Mouse (Mus musculus) forebrain, postnatal 0 days (tissue): ENCODE data around the gene Csf1. TPM values are rescaled to one million over a fixed set of nuclear protein-coding genes. Genes with fewer than 3 reads are reported as not detected.

Experiments
- ATAC-seq: fragments of 200-750 bp; cut with Nextera tagmentation; 2 replicates; pipeline ENCODE4 v1.8.0; 2017; ENCODE audit warnings: mild to moderate bottlenecking, moderate library complexity
- DNase-seq: peaks from one replicate; pipeline ENCODE4 v3.0.0-alpha.2; 2015
- H3K27ac ChIP-seq: fragments of 300-500 bp; sonication (generic); 2 replicates; pipeline ENCODE4 v1.5.1; 2014; ENCODE audit warnings: low read depth, mild to moderate bottlenecking, antibody characterized with exemption, low read length, moderate library complexity, mixed read lengths
- H3K27me3 ChIP-seq: fragments of 300-500 bp; sonication (generic); 2 replicates; pipeline ENCODE4 v1.6.1; 2014; ENCODE audit warnings: mild to moderate bottlenecking, low read length, mixed read lengths; ENCODE audit not compliant: insufficient read depth
- H3K36me3 ChIP-seq: fragments of 300-500 bp; sonication (generic); 2 replicates; pipeline ENCODE4 v1.6.1; 2014; ENCODE audit warnings: mild to moderate bottlenecking, moderate library complexity; ENCODE audit not compliant: insufficient read depth
- H3K4me1 ChIP-seq: fragments of 300-500 bp; sonication (generic); 2 replicates; pipeline ENCODE4 v1.6.1; 2014; ENCODE audit warnings: antibody characterized with exemption; ENCODE audit not compliant: insufficient read depth
- H3K4me2 ChIP-seq: fragments of 300-500 bp; sonication (generic); 2 replicates; pipeline ENCODE4 v1.6.1; 2014; ENCODE audit warnings: low read depth, mild to moderate bottlenecking, moderate library complexity
- H3K4me3 ChIP-seq: fragments of 300-500 bp; sonication (generic); 2 replicates; pipeline ENCODE4 v1.5.1; 2014; ENCODE audit warnings: low read depth, low read length, mixed read lengths
- H3K9ac ChIP-seq: fragments of 300-500 bp; sonication (generic); 2 replicates; pipeline ENCODE4 v1.6.1; 2014; ENCODE audit warnings: mild to moderate bottlenecking
- H3K9me3 ChIP-seq: fragments of 300-500 bp; sonication (generic); 2 replicates; pipeline ENCODE4 v1.6.1; 2016; ENCODE audit warnings: low read length
- CTCF ChIP-seq: sonication (generic); IDR thresholded peaks from 2 replicates; pipeline ENCODE4 v1.5.1; 2016; ENCODE audit warnings: antibody characterized with exemption, control low read depth, low read depth
- WGBS: fragments of 180-500 bp; shearing (Covaris S2); extraction: QIAGEN DNeasy Blood & Tissue Kit; methylation state at CpG from one replicate; pipeline ENCODE4 v1.1.7; 2014; 5-methylcytosine and 5-hydroxymethylcytosine counted together
- polyA plus RNA-seq: library from polyadenylated mRNA; unstranded; fragments of >200 nt; fragmentation: Nextera tagmentation; extraction: Ambion mirVana; gene quantifications from 2 replicates; pipeline ENCODE4 v1.2.1, GENCODE M21; 2015
- total RNA-seq: library from RNA; depleted of rRNA; stranded (reverse); fragments of >200 nt; gene quantifications from 2 replicates; pipeline ENCODE4 v1.2.3, GENCODE M21; 2014

The Csf1 gene
- total and polyA plus RNA-seq, 2 experiments from 2014 or later, result 8.6 to 11.7 TPM

GRCm38 (mm10) chr3:107781304-107781703 lies 21.0 kb upstream of the Csf1 start:
- DNase-seq (no peak), ATAC-seq (no peak)
- Histone ChIP-seq H3K27me3 (no peaks in the 10 kb centered on the region), H3K4me3 (no peak overlapping the region), H3K9me3 (no peaks in the 10 kb centered on the region), H3K4me1 (no peaks in the 10 kb centered on the region), H3K4me2 (no peak overlapping the region), H3K9ac (no peak overlapping the region), H3K27ac (no peak overlapping the region), H3K36me3 (no peaks in the 10 kb centered on the region)
- TF ChIP-seq CTCF, result no peak
- WGBS, result 87% methylated on average over 5 of the region's 5 CpGs

DNA sequence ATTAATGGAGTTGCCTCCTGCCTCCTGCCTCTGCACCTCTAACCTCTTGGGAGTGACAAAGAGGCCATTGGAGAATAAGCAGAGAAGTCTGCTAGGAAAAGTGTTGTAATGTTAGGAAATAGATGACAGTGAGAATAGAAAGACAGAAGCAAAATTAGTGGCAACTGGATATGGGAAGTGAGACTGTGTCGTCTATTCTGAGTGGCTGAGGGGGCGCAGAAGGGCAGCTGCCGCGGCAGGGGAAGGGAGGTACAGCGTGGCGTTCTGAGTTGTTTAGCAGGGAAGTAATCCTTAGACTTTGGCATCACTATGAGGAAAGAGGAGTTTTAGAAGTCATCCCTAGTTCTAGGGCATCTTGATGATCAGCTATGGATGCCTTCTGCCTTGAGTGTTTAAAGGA lies 17.7 kb upstream of the Csf1 start:
- ATAC-seq (no peak), DNase-seq (no peak)
- no peak for TF ChIP-seq CTCF
- no peak overlapping the region for H3K4me2 ChIP-seq
- WGBS, result 90% methylated on average over 6 of the region's 6 CpGs
- no peaks in the 10 kb centered on the region for H3K9me3 ChIP-seq
- no peak overlapping the region for H3K4me3 ChIP-seq
- H3K36me3 ChIP-seq, result no peaks in the 10 kb centered on the region
- no peaks in the 10 kb centered on the region for H3K4me1 ChIP-seq
- H3K27ac ChIP-seq, result no peak overlapping the region
- no peaks in the 10 kb centered on the region for H3K27me3 ChIP-seq
- H3K9ac ChIP-seq, result no peak overlapping the region

GRCm38 (mm10) chr3:107776295-107776694 lies 16.0 kb upstream of the Csf1 start:
- Histone ChIP-seq H3K4me1 (no peaks in the 10 kb centered on the region), H3K27ac (no peak overlapping the region), H3K9ac (no peak overlapping the region), H3K4me2 (no peak overlapping the region), H3K9me3 (no peaks in the 10 kb centered on the region), H3K36me3 (no peaks in the 10 kb centered on the region), H3K4me3 (no peak overlapping the region), H3K27me3 (no peaks in the 10 kb centered on the region)
- DNase-seq (no peak), ATAC-seq (no peak)
- 40% methylated on average over 3 of the region's 3 CpGs for WGBS
- no peak for TF ChIP-seq CTCF

DNA sequence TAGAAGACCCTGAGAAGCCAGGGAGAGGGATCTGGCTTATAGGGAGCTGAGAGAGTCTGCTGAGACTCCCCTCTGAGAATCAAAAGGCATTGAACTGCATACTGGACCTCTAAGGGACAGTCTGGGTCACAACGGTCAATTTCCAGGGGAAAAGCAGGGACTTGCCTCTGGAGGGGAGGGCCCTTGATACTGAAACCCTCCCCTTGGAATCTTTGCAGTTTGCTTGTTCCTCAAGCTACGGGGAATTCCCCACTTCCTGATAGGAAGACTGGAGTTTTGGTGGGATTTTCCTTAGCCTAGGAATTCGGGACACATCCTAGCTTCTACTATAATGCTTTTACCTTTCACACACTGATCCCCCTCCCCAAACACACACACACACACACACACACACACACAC lies 15.5 kb upstream of the Csf1 start:
- H3K4me1 ChIP-seq, result no peaks in the 10 kb centered on the region
- WGBS, result 46% methylated on average over 3 of the region's 3 CpGs
- no peaks in the 10 kb centered on the region for H3K27me3 ChIP-seq
- no peak overlapping the region for H3K27ac ChIP-seq
- H3K4me2 ChIP-seq, result no peak overlapping the region
- no peak for TF ChIP-seq CTCF
- H3K9ac ChIP-seq, result no peak overlapping the region
- H3K9me3 ChIP-seq, result no peaks in the 10 kb centered on the region
- no peak overlapping the region for H3K4me3 ChIP-seq
- H3K36me3 ChIP-seq, result no peaks in the 10 kb centered on the region
- no peak for DNase-seq
- ATAC-seq, result no peak

- Histone ChIP-seq H3K9ac (no peak overlapping the region), H3K27me3 (no peaks in the 10 kb centered on the region), H3K36me3 (no peaks in the 10 kb centered on the region), H3K4me3 (no peak overlapping the region), H3K9me3 (no peaks in the 10 kb centered on the region), H3K27ac (no peak overlapping the region), H3K4me1 (no peaks in the 10 kb centered on the region), H3K4me2 (no peak overlapping the region)
- TF ChIP-seq CTCF, result no peak
- WGBS, result 53% methylated on average over 5 of the region's 5 CpGs
- ATAC-seq (no peak), DNase-seq (no peak)
Observed at GRCm38 (mm10) chr3:107775056-107775455, 14.8 kb upstream of the Csf1 start.

DNA sequence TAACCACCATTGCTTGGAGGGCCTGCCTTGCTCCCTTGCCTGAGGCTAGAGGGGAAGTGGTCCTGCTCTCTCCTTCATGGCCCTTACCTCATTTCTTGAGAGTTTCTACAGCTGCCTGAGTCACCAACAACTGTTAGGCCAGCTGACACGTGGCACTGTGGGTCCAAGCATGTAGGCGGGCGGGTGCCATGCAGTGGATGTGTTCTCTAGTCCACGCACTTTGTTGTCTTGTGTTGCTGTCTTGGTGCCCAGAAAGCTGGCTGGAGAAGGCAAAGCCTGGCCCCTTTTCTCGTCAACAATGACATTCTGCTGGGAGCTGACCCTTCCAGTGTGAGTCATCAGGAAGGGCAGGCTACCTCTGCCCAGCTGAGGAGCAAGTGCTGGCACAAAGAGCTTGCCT lies 12.6 kb upstream of the Csf1 start:
- H3K27ac ChIP-seq, result no peak overlapping the region
- DNase-seq (no peak), ATAC-seq (no peak)
- H3K4me3 ChIP-seq, result no peak overlapping the region
- H3K4me2 ChIP-seq, result no peak overlapping the region
- no peaks in the 10 kb centered on the region for H3K36me3 ChIP-seq
- no peak overlapping the region for H3K9ac ChIP-seq
- no peak for TF ChIP-seq CTCF
- no peaks in the 10 kb centered on the region for H3K27me3 ChIP-seq
- no peaks in the 10 kb centered on the region for H3K4me1 ChIP-seq
- 77% methylated on average over 5 of the region's 5 CpGs for WGBS
- H3K9me3 ChIP-seq, result no peaks in the 10 kb centered on the region

DNA sequence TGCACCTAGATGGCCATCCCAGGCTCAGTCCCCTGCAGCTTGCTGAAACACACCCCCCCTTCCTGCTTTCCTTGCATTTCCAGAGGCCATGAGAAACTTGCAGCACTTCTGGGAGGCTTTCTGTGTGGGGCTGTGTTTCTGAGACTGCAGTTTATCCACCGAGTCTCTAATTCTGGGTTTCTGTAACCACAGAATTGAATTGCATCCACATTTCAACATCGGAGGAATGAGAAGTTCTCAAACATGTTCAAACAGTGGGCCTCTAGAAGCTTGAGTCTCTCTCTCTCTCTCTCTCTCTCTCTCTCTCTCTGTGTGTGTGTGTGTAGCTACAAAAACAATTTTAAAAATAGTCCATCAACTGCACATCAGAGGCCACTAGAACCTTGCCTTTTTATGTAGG lies 9.4 kb upstream of the Csf1 start:
- Histone ChIP-seq H3K4me1 (no peaks in the 10 kb centered on the region), H3K36me3 (no peaks in the 10 kb centered on the region), H3K4me3 (no peak overlapping the region), H3K9ac (no peak overlapping the region), H3K27ac (no peak overlapping the region), H3K27me3 (no peaks in the 10 kb centered on the region), H3K9me3 (no peaks in the 10 kb centered on the region), H3K4me2 (no peak overlapping the region)
- ATAC-seq (no peak), DNase-seq (no peak)
- WGBS, result 87% methylated on average over 2 of the region's 2 CpGs
- TF ChIP-seq CTCF, result no peak
